Mouse (Mus musculus) stomach, embryonic 16.5 days (tissue): ENCODE results near the gene Brox. TPM values are rescaled to one million over a fixed set of nuclear protein-coding genes. Genes with fewer than 3 reads are reported as not detected.

Source experiments
- ATAC-seq: fragments of 200-750 bp; cut with Nextera tagmentation; 2 replicates; pipeline ENCODE4 v1.8.0; 2017; ENCODE audit warnings: moderate number of reproducible peaks, moderate TSS enrichment; ENCODE audit not compliant: insufficient read depth, low FRiP score
- H3K27ac ChIP-seq: fragments of 300-500 bp; sonication (generic); 2 replicates; pipeline ENCODE4 v1.5.1; 2014; ENCODE audit warnings: low read length
- H3K27me3 ChIP-seq: fragments of 300-500 bp; sonication (generic); 2 replicates; pipeline ENCODE4 v1.6.1; 2014; ENCODE audit warnings: low read length, control low read depth, mixed read lengths; ENCODE audit not compliant: control insufficient read depth, insufficient read depth
- H3K36me3 ChIP-seq: fragments of 300-500 bp; sonication (generic); 2 replicates; pipeline ENCODE4 v1.6.1; 2014; ENCODE audit warnings: low read length; ENCODE audit not compliant: control insufficient read depth, insufficient read depth
- H3K4me1 ChIP-seq: fragments of 300-500 bp; sonication (generic); 2 replicates; pipeline ENCODE4 v1.6.1; 2014; ENCODE audit warnings: low read length, control low read depth, mixed read lengths; ENCODE audit not compliant: control insufficient read depth, insufficient read depth
- H3K4me2 ChIP-seq: fragments of 300-500 bp; sonication (generic); 2 replicates; pipeline ENCODE4 v1.6.1; 2014; ENCODE audit warnings: low read depth, low read length, mixed read lengths
- H3K4me3 ChIP-seq: fragments of 300-500 bp; sonication (generic); replicated peaks from 2 replicates; pipeline ENCODE4 v1.5.1; 2014; ENCODE audit warnings: mild to moderate bottlenecking, low read length
- H3K9ac ChIP-seq: fragments of 300-500 bp; sonication (generic); 2 replicates; pipeline ENCODE4 v1.6.1; 2014; ENCODE audit warnings: low read length
- H3K9me3 ChIP-seq: fragments of 300-500 bp; sonication (generic); replicated peaks from 2 replicates; pipeline ENCODE4 v1.6.1; 2016; ENCODE audit warnings: low read length, control low read depth; ENCODE audit not compliant: control insufficient read depth
- WGBS: fragments of 180-500 bp; shearing (Covaris S2); extraction: QIAGEN DNeasy Blood & Tissue Kit; methylation state at CpG from one replicate; pipeline ENCODE4 v1.1.7; 2014; 5-methylcytosine and 5-hydroxymethylcytosine counted together
- polyA plus RNA-seq: library from polyadenylated mRNA; unstranded; fragments of >200 nt; fragmentation: Nextera tagmentation; extraction: Ambion mirVana; gene quantifications from 2 replicates; pipeline ENCODE4 v1.2.1, GENCODE M21; 2015

The Brox gene
- polyA plus RNA-seq, 1 experiment from 2014 or later, result 45.6 TPM

DNA sequence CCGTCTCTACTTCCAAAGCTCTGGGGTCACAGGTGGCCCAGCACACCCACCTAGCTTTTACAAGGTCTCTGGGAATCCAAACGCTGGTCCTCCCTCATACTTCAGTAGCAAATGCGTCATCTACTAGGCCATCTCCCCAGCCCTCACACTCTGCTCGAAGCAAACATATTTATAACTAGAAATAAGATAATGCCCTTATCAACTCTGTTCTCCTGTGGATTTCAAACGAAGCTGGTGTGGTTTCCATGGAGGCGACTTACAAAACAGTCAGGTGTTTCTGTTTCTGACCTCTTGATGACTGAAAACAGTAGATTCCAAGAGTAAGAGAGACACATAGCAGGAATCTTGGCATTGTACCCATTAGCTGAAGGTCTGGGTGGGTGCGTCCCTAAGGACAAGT lies 69.6 kb downstream of the Brox start:
- Histone ChIP-seq H3K36me3 (no peaks in the 10 kb centered on the region), H3K9me3 (no peaks in the 10 kb centered on the region), H3K4me3 (no peak overlapping the region), H3K4me1 (peaks cover 6% of the 10 kb centered on the region; the same call in 1 of the 2 replicates), H3K4me2 (no peak overlapping the region), H3K27ac (no peak overlapping the region), H3K9ac (no peak overlapping the region), H3K27me3 (no peaks in the 10 kb centered on the region)
- no peak for ATAC-seq
- WGBS, result 59% methylated on average over 7 of the region's 7 CpGs

Other genes with a start within 250 kb of the Brox start
- 10.4 and 11.5 TPM in 2 replicates for gene Disp1, start 75.7 kb downstream of the Brox start, polyA plus RNA-seq
- gene Aida, start 679 bp downstream of the Brox start, polyA plus RNA-seq, result 29.4 and 37.8 TPM in 2 replicates
- 101 and 105 TPM in 2 replicates for gene Mia3, start 72.3 kb upstream of the Brox start, polyA plus RNA-seq
- gene Taf1a, start 91.7 kb upstream of the Brox start, polyA plus RNA-seq, result 18.9 and 19.4 TPM in 2 replicates
- 0.05 and 0.10 TPM in 2 replicates for gene Hhipl2, start 120.9 kb upstream of the Brox start, polyA plus RNA-seq